Mouse (Mus musculus) kidney, postnatal 4 days (tissue): ENCODE results near the gene Stk11.

Experiments used
- DNase-seq, 2 experiments: peaks; one replicate each; pipeline ENCODE4 v3.0.0; 2021; ENCODE audit warnings: mixed read lengths in 2 of 2

Gene Stk11

DNA sequence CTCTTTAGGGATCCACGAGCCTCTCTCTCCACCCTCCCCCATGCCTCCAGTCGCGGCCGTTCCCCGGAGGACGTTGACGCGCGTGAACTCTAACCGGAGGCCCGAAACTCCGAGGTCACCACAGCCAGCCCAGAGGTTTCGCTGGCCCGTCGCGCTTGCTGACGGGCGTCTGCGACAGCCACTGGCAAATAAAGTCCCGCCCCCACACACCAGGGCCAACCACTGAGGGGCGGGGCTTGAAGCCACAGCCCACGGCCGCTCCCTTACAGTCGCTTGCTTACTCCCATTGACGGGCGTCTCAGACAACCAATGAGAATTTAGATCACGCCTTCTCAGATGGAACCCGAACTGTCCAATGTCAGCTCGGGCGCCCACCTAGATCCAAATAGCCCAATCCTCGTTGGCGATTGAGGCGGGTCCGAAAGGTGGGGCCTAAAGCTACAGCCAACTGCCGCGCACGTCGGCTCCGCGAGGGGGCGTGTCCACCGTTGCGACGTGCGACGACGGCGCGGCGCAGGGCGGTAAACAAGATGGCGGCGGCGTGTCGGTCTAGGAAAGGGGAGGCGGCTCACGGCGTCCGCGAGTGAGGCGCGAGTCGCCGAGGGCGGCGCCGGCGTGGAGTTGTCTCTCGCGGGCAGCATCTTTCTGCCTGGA, at the start of gene Stk11:
Gene Stk11 (plus strand): TSS at position 514 of the 654 bp plus-strand sequence.
- DNase-seq: peak; percentile 100

GRCm38 (mm10) chr10:80069251-80069650, 46.4 kb upstream of the Stk11 start:
- no peak for DNase-seq

GRCm38 (mm10) chr10:80069948-80070450, 45.6 kb upstream of the Stk11 start:
- DNase-seq: no peak

DNA sequence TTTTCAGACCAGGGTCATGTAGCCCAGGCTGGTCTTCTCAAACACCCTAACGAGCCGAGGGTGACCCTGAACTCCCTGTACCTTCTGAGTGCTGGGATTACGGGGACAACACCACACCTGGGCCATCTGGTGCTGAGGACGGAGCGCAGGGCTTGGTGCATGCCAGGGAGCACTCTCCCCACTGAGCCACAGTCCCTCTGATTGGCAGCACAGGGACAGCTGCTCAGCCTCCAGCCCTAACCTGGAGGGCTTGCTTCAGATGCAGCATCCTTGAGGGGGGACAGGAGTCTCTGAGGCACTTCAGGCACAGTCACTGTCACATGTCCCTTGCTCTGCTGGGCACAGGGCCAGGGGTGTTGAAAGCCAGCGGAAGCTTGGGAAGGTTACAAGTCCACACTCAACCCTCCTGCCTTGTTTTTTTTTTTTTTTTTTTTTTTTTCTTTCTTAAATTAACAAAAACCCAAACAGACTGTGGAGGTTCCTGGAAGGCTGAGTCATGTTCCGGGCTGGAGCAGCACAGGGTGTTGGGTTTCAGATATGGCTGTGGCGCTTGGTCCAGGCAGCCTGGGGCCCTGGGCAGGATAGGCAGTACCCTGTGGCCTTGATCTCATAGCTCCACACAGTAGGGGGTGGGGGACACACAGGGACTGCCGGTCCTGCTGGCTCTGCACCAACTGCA, 44.6 kb upstream of the Stk11 start:
- DNase-seq: peak; percentile 83 to 90

DNA sequence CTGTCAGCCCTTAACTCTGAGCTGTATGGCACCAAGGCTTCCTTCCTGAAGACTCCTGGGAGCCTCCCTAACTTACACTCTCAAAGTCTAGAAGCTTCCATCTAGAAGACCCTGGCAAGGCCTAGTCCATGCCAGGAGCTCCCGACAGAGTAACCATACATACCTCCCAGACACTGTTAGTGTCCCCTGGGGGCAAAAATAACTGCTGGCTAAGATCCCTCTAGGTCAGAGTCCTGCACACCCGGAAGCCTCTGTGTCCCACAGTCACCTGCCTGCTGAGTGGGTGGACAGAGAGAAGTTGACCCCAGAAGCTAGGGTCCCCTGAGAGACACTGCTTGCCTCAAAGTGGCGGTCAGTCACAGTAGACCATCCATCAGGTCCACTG, 44.1 kb upstream of the Stk11 start:
- no peak for DNase-seq

- no peak for DNase-seq
Measured at GRCm38 (mm10) chr10:80072623-80073489, 42.7 kb upstream of the Stk11 start.

DNA sequence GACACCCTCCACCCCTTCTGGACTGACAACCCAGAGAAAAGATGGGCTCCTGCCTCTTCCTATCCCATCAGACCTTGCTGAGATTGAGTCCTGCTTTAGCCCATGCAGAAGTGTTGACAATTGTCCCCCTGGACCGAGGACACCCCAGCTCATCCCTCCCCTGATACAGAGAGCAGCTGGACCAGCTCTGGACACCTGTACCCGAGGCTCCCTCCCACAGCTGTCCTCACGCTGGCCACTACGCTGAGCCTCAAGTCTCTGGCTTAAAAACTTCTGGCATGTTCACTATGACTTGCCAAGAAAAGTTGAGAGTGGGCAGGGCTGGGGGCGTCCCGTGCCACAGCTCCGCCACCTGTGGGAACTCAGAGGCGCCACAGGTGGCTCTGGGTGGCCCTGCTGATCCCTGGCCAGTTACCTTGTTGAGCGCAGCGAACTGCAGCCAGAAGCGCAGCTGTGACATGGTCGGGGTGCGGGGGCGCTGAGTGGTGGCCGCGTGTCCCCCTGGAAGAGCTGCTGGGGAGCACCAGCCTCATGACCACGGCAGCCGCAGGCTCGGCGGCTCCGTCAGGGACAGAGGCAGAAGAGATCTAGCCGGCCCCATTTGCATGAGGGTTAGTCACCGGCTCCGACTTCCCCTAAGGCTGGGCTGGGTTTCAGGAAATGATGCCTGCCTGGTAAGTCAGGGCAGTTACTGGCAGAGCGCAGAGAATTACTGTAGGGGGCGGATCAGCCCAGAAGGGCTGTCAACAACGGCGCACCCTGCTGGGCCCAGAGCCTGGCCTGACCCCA, 40.6 kb upstream of the Stk11 start:
- peak; percentile 59 to 77 for DNase-seq

DNA sequence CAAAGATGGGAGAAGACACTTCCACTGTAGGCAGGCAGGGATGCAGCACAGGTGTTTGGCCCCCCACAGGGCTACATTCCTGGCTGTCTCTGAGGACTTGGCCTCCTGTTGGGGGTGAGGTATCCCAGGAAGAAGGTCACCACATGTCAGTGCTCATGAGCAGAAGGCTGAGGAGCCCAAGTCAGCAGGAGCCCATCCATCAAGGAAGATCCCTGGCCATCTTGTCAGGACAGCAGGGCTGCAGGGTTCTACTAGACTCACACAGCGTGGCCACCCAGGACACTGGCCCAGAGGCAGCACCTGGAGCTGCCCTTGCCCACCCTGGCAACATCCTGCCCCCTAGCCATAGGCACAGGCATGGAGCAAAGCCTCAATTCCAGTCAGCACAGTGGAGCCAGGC, 39.7 kb upstream of the Stk11 start:
- no peak for DNase-seq

- no peak for DNase-seq
Measured at GRCm38 (mm10) chr10:80076386-80076785, 39.2 kb upstream of the Stk11 start.

- DNase-seq: no peak
Measured at GRCm38 (mm10) chr10:80077312-80077711, 38.3 kb upstream of the Stk11 start.

DNA sequence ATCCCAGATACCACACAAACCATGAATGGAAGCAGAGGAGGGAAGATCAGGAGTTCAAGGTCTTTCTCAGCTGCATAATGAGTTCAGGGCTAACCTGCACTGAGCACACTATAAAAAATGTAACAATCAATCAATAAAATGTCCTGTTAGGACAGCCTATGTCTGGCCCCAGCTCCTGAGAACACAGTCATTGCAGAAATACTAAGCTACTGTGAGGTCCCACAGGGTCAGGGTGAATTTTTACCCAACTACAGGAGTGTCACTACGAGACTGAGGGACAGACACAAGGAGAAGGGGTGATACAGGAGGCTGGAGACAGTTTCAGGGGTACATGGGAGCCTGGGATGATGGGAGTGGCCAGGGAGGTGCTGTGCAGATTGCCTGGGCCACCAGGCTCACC, 37.2 kb upstream of the Stk11 start:
- no peak for DNase-seq

DNA sequence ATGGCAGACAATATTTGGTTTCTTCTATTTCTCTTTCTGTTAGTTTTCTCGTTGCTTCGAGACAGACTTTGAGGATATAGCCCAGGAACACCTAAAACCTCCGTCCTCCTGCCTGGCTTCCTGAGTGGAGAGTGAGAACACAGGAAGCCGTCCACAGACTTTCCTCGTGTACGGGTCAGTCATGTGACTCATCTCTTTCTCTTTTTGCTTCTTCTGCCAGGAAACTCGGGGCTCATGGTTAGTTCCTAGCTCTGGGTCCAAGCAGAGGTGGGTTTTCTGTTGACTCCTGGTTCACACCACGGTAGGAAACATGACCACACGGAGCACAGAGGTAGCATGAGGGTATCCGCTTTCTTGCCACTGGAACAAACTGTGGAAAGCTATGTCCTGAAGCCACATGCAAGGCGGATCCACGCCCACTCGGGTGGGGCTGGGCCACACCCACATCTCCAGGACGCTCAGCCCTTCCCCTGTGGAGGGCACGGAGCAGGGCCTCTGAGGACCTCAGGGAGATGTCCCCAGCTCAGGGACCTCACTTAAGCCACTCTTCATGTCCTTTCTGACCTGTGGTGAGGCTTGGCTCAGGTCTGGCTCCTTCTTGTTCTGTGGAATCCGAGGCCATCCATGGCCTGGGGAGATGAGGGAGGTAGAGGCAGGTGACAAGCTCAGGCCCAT, 35.1 kb upstream of the Stk11 start:
- no peak for DNase-seq

DNA sequence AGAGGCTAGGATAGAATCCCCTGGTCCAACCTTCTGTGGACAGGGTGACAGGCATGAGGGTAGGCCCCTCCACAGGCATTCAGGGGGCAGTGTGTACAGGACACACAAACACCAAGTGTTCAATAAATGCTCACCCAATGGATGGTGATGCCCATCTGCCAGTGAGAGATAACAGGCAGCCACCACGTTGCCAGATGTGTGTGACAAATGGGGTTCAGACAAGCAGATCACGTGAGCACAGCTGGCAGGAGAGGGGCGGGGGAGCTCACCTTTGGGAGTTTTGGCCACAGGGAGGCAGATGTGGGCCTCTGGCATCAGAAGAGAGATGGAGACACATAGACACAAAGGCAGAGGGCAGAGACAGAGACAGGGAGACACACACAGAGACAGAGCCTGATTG, 34.5 kb upstream of the Stk11 start:
- no peak for DNase-seq

GRCm38 (mm10) chr10:80084817-80085487, 30.7 kb upstream of the Stk11 start:
- peak; percentile 68 to 76 for DNase-seq

- peak; percentile 34 to 51 for DNase-seq
Measured at GRCm38 (mm10) chr10:80086847-80087246, 28.8 kb upstream of the Stk11 start.

GRCm38 (mm10) chr10:80087483-80087882, 28.1 kb upstream of the Stk11 start:
- DNase-seq: no peak

- DNase-seq: peak; percentile 25 to 60
Measured at GRCm38 (mm10) chr10:80089146-80089545, 26.5 kb upstream of the Stk11 start.

GRCm38 (mm10) chr10:80091527-80091926, 24.1 kb upstream of the Stk11 start:
- no peak for DNase-seq

GRCm38 (mm10) chr10:80092690-80093089, 22.9 kb upstream of the Stk11 start:
- DNase-seq: no peak

DNA sequence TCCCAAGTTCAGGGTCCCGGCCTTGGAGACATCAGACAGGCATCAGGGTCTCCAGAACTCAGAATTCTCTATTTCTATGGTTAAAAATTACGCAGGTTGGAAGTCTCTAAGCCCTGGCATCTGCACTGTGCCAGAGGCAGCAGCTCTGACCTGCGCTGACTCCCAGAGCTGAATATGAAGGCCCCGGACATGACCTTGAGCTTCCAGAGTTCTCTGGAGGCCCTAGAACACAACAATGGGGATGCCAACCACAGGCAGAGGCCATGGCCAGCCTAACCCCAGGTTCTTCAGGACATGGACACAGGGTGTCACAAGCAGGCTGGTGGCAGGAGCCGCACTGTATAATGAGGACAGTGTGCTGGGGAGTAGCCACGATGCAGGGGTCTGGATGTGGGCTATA, 21.5 kb upstream of the Stk11 start:
- no peak for DNase-seq

GRCm38 (mm10) chr10:80094684-80095083, 20.9 kb upstream of the Stk11 start:
- DNase-seq: no peak
